Mouse (Mus musculus): ENCODE results near the gene Sik1. TPM values are rescaled to one million over a fixed set of nuclear protein-coding genes. Genes with fewer than 3 reads are reported as not detected.

Gene Sik1
- polyA plus RNA-seq, 1 experiment: 9.3 TPM

DNA sequence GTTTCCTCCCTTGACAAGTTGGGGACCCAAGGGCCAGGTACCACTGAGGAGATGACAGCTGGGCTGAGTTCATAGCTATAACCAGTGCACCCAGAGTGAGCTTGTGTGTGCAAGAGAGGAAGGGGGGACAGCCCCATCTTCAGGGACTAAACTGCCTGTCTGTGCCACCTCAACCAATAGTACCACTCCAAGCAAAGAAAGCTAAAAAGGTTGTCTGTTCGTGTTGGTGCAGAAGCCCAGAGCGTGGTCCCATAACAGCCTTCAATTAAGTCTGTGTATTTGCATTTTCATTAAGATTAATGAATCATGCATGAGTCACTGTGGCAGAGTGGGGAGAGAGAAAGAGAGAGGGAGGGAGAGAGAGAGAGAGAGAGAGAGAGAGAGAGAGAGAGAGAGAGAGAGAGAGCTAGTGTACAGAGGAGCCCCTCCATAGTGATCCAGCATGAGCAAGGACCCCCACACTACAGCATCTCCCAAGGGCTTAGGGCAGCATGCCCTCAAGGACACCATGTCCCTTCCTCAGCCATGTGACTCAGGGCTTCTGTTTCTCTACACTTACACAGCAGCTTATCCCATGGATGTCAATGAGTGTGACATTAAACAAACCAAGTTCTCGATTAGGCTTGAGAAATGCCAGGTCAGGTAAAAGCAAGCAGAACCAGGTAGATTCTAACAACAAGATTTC lies 41.5 kb downstream of the Sik1 start:
- Histone ChIP-seq H3ac (ENCODE audit: control insufficient read depth, insufficient read length, low read depth) (no peak overlapping the region), H3K36me3 (ENCODE audit: control insufficient read depth, insufficient read depth) (no peaks in the 10 kb centered on the region)
- TF ChIP-seq CEBPB (IDR thresholded peaks at IDR 0.05; ENCODE audit: low read depth) (no peak), MYOD1 (IDR thresholded peaks at IDR 0.05; ENCODE audit: control insufficient read depth, insufficient read length, low read depth) (no peak), CTCF (IDR thresholded peaks at IDR 0.05; ENCODE audit: control insufficient read depth, insufficient read depth, insufficient read length) (no peak), MAX (IDR thresholded peaks at IDR 0.05) (no peak), MYOG (IDR thresholded peaks at IDR 0.05; ENCODE audit: control insufficient read depth, extremely low read depth, insufficient read length) (no peak), USF1 (IDR thresholded peaks at IDR 0.05; ENCODE audit: low read depth) (no peak), FOSL1 (IDR thresholded peaks at IDR 0.05; ENCODE audit: insufficient read depth, low read length, poor library complexity, severe bottlenecking) (no peak)

DNA sequence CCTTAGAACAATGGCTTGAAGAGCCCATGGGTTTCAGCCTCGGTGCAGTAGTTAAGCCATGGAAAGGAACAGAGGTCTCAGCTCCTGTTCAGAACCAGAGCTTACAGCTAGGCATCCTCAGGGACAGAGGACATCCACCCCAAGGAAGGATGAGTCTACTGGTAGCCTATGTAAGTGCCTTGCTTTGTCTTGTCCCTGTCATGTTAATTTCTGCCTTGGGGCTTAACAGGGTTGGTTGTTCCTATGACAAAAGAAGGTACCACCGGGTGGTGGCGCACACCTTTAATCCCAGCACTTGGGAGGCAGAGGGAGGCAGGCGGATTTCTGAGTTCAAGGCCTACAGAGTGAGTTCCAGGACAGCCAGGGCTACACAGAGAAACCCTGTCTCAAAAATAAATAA lies 44.3 kb downstream of the Sik1 start:
- H3K4me3 ChIP-seq (ENCODE audit: insufficient read depth, poor library complexity, severe bottlenecking): no peak overlapping the region
- H3K36me3 ChIP-seq (ENCODE audit: control insufficient read depth, insufficient read depth): no peaks in the 10 kb centered on the region
- H3K79me3 ChIP-seq (ENCODE audit: low read depth): no peaks in the 10 kb centered on the region
- H3K27me3 ChIP-seq (ENCODE audit: control insufficient read depth, insufficient read depth, insufficient read length): no peaks in the 10 kb centered on the region
- TF ChIP-seq MYOG (IDR thresholded peaks at IDR 0.05; ENCODE audit: control insufficient read depth, extremely low read depth, insufficient read length) (no peak), USF1 (IDR thresholded peaks at IDR 0.05; ENCODE audit: low read depth) (no peak), CTCF (IDR thresholded peaks at IDR 0.05; ENCODE audit: control insufficient read depth, insufficient read depth, insufficient read length) (no peak), FOSL1 (IDR thresholded peaks at IDR 0.05; ENCODE audit: insufficient read depth, low read length, poor library complexity, severe bottlenecking) (no peak), CEBPB (IDR thresholded peaks at IDR 0.05; ENCODE audit: low read depth) (no peak), MYOD1 (IDR thresholded peaks at IDR 0.05; ENCODE audit: control insufficient read depth, insufficient read length, low read depth) (no peak), MAX (IDR thresholded peaks at IDR 0.05) (no peak)
- H3K79me2 ChIP-seq (ENCODE audit: control insufficient read depth, insufficient read depth): no peaks in the 10 kb centered on the region
- no peak overlapping the region for H3ac ChIP-seq (ENCODE audit: control insufficient read depth, insufficient read length, low read depth)

More for the DNA sequence above, 41.5 kb downstream of the Sik1 start:
- Histone ChIP-seq H3K79me2 (ENCODE audit: control insufficient read depth, insufficient read depth) (no peaks in the 10 kb centered on the region), H3K79me3 (ENCODE audit: low read depth) (no peaks in the 10 kb centered on the region), H3K4me3 (ENCODE audit: insufficient read depth, poor library complexity, severe bottlenecking) (no peak overlapping the region), H3K27me3 (ENCODE audit: control insufficient read depth, insufficient read depth, insufficient read length) (no peaks in the 10 kb centered on the region)

DNA sequence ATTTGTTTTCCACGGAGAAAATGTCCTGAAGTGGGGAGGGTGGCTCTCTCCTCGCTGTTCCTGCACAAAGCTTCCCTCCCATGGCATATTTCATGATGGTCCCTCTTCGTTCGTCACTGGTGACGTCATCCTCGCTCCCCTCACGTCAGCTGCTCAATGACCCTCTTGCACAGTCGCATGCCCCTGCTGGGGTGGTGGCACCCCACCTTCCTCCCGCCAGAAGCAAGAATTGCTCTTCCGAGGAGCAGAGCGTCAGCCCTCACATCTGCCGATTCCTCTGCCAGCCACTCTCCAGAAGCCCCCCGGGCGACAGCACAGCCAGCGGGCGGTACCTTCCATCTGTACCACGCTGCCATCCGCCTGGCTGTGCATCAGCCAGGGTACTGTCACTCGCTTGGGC lies 45.7 kb downstream of the Sik1 start:
- Histone ChIP-seq H3ac (ENCODE audit: control insufficient read depth, insufficient read length, low read depth) (no peak overlapping the region), H3K79me3 (ENCODE audit: low read depth) (no peaks in the 10 kb centered on the region), H3K79me2 (ENCODE audit: control insufficient read depth, insufficient read depth) (no peaks in the 10 kb centered on the region), H3K27me3 (ENCODE audit: control insufficient read depth, insufficient read depth, insufficient read length) (no peaks in the 10 kb centered on the region), H3K4me3 (ENCODE audit: insufficient read depth, poor library complexity, severe bottlenecking) (no peak overlapping the region), H3K36me3 (ENCODE audit: control insufficient read depth, insufficient read depth) (no peaks in the 10 kb centered on the region)
- TF ChIP-seq CEBPB (IDR thresholded peaks at IDR 0.05; ENCODE audit: low read depth) (no peak), USF1 (IDR thresholded peaks at IDR 0.05; ENCODE audit: low read depth) (no peak), CTCF (IDR thresholded peaks at IDR 0.05; ENCODE audit: control insufficient read depth, insufficient read depth, insufficient read length) (no peak), MYOG (IDR thresholded peaks at IDR 0.05; ENCODE audit: control insufficient read depth, extremely low read depth, insufficient read length) (no peak), MYOD1 (IDR thresholded peaks at IDR 0.05; ENCODE audit: control insufficient read depth, insufficient read length, low read depth) (no peak), FOSL1 (IDR thresholded peaks at IDR 0.05; ENCODE audit: insufficient read depth, low read length, poor library complexity, severe bottlenecking) (no peak), MAX (IDR thresholded peaks at IDR 0.05) (no peak)

DNA sequence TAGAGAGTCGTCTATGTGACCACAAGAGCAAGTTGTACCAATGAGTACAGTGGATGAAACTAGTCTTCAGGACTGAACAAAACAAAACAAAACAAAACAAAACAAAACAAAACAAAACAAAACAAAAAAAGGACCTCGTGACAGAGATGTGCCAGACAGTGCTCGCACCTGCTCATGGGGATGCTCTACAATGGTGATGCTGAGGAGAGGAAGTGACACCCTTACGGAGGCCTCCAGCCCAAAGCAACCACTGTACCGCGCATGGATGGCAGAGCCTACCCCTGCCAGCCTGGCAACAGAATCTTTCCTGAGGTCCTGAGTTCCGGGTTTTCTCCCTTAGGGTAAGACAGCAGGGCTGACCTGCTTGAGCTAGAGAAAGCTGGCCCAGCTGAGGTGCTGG lies 46.5 kb downstream of the Sik1 start:
- TF ChIP-seq MYOG (IDR thresholded peaks at IDR 0.05; ENCODE audit: control insufficient read depth, extremely low read depth, insufficient read length): no peak
- no peak for TF ChIP-seq FOSL1 (IDR thresholded peaks at IDR 0.05; ENCODE audit: insufficient read depth, low read length, poor library complexity, severe bottlenecking)
- Histone ChIP-seq H3K79me2 (ENCODE audit: control insufficient read depth, insufficient read depth) (no peaks in the 10 kb centered on the region), H3ac (ENCODE audit: control insufficient read depth, insufficient read length, low read depth) (no peak overlapping the region), H3K79me3 (ENCODE audit: low read depth) (no peaks in the 10 kb centered on the region), H3K4me3 (ENCODE audit: insufficient read depth, poor library complexity, severe bottlenecking) (no peak overlapping the region), H3K27me3 (ENCODE audit: control insufficient read depth, insufficient read depth, insufficient read length) (no peaks in the 10 kb centered on the region), H3K36me3 (ENCODE audit: control insufficient read depth, insufficient read depth) (no peaks in the 10 kb centered on the region)

DNA sequence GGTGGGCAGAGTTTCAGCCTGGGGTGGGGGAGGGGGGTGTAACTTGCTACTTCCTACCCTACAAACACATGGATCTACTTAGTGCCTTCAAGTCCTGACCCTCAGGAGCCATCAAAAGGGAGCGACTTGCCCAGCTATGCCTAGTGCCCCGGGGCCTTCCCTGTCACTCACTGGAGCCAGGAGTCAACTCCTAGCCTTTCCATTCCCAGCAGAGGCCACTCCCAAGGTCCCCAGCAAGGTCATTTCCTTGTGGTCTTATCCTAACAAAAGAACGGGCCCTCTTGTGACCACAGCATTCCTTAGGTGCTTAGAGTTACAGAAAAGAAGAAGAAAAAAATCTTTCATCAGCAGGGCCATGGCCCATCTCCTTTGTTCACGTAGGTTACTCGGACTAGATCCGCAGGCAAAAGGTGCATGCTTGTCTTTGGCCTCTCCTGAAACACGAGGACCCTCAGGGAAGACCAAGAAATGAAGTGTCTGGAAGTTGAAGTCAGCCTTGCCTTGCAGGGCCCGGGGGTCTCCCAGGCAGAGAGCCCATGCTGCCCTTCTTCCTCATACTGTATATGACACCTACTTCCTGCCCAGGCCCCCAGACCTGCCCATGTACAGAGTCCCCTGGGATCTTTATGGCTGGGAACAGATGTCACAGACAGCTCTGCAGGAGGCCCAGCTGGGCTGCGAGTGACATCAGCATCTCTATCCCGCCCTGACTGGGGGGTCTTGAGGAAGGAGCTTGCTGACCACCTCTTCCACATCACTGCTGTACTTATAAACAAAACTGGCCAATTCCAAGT lies 47.3 kb downstream of the Sik1 start:
- TF ChIP-seq MYOD1 (IDR thresholded peaks at IDR 0.05; ENCODE audit: control insufficient read depth, insufficient read length, low read depth): no peak
- no peak for TF ChIP-seq MAX (IDR thresholded peaks at IDR 0.05)
- no peak for TF ChIP-seq MYOG (IDR thresholded peaks at IDR 0.05; ENCODE audit: control insufficient read depth, extremely low read depth, insufficient read length)
- TF ChIP-seq CEBPB (IDR thresholded peaks at IDR 0.05; ENCODE audit: low read depth): no peak
- TF ChIP-seq FOSL1 (IDR thresholded peaks at IDR 0.05; ENCODE audit: insufficient read depth, low read length, poor library complexity, severe bottlenecking): no peak
- TF ChIP-seq USF1 (IDR thresholded peaks at IDR 0.05; ENCODE audit: low read depth): no peak
- TF ChIP-seq CTCF (IDR thresholded peaks at IDR 0.05; ENCODE audit: control insufficient read depth, insufficient read depth, insufficient read length): no peak
- H3K36me3 ChIP-seq (ENCODE audit: control insufficient read depth, insufficient read depth): no peaks in the 10 kb centered on the region
- no peaks in the 10 kb centered on the region for H3K79me2 ChIP-seq (ENCODE audit: control insufficient read depth, insufficient read depth)
- no peak overlapping the region for H3ac ChIP-seq (ENCODE audit: control insufficient read depth, insufficient read length, low read depth)
- no peaks in the 10 kb centered on the region for H3K79me3 ChIP-seq (ENCODE audit: low read depth)
- H3K4me3 ChIP-seq (ENCODE audit: insufficient read depth, poor library complexity, severe bottlenecking): no peak overlapping the region
- H3K27me3 ChIP-seq (ENCODE audit: control insufficient read depth, insufficient read depth, insufficient read length): no peaks in the 10 kb centered on the region
